Mouse (Mus musculus) effector memory CD4-positive, alpha-beta T cell, adult 7 months (primary cell): ENCODE measurements around the gene Usp17lc. TPM values are rescaled to one million over a fixed set of nuclear protein-coding genes. Genes with fewer than 3 reads are reported as not detected.

ENCODE experiments used
- polyA plus RNA-seq: library from polyadenylated mRNA; unstranded; fragments of 100-300 nt; shearing (Covaris generic); gene quantifications from one replicate; pipeline ENCODE4 v1.2.1, GENCODE M21; 2017

Usp17lc gene
- polyA plus RNA-seq: not detected

DNA sequence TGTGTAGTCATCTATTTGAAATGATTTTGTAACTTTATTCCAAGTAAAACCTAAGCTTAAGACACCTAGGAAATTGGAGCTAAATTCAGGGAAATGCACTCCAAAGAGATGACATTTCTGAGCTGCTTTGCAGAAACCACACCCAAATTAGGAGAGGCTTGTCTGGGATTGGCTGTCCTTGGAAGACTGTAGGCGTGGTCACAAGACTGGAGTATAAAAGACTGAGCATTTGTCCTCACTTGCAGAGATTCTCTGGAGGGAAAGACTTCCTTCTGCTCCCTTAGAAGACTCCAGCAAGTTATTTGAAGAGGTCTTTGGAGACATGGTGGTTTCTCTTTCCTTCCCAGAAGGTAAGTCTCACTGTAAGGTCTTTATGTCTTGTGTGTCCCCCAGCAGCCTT lies at the start of gene Usp17lc:
Gene Usp17lc, plus strand, starts transcription at position 301 of the 400 bp plus-strand sequence.

DNA sequence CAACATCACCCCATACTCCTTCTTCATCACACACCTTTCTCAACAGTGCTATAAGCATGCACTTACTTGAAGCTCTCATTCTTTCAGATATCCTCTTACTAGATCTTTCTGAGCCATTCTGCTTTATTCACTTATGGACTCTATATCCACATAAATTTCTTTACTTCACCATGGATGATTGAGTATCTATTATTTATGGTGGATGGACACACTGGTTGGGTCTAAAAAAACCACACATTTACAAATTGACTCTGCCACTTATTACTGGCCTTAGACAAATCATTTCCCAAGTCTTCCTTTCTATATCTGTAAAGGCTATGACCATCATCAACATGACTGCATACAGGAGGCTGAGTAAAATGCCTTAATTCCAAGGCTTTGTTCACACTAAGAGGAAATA lies 28.8 kb upstream of the Usp17lc start, which contains the start of gene Olfr603:
Gene Olfr603, minus strand, starts transcription at position 101 of the 400 bp plus-strand sequence.

DNA sequence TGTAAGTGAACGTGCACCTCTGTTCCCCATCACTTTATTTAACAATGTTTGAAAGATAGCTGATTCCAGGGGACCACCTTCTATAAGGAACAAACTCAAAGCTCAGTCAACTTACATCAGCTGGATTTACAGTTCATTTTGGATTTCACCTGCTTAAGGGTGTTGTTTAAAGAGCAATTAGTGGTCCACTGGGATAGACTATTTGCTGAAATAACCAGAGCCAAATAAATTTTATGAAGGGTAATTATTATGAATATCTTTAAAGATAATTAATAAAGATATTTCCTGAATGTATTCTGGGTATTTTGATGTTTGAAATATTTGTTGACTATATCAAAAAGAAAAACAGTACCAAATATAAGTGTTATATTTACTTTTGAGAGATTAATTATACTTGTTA lies 30.5 kb downstream of the Usp17lc start, which contains the start of gene Olfr605:
Gene Olfr605, minus strand, starts transcription at position 101 of the 400 bp plus-strand sequence.

DNA sequence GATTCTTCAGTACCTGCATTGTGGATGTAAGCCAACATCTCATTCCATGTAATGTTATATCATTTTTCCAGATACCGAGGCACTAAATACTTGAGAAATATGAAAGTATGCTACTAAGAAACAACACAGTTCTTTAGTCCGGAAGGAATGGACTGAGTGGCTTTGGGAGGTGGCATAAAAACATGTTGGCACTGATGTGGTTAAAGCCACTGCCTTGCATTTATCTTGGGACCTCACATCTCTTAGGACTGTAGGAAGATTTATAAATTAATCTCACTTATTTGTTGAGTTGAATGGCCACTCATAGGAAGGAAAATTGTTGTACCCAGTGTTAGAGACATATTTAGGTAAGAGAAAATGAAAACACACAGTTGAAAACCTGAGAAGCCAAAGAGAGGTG lies 33.9 kb downstream of the Usp17lc start, which contains the start of gene Olfr606:
Gene Olfr606, plus strand, starts transcription at position 301 of the 400 bp plus-strand sequence.

Other genes starting within 250 kb of the Usp17lc start
- 0.07 TPM for gene Olfr591, start 236.7 kb upstream of the Usp17lc start, polyA plus RNA-seq
- not detected for gene Olfr592, start 230.3 kb upstream of the Usp17lc start, polyA plus RNA-seq
- gene Olfr593, start 203.2 kb upstream of the Usp17lc start, polyA plus RNA-seq: not detected
- 0.27 TPM for gene Olfr594, start 198.1 kb upstream of the Usp17lc start, polyA plus RNA-seq
- not detected for gene Usp17ld, start 162.6 kb upstream of the Usp17lc start, polyA plus RNA-seq
- not detected for gene Olfr596, start 109.4 kb upstream of the Usp17lc start, polyA plus RNA-seq
- not detected for gene Olfr597, start 98.8 kb upstream of the Usp17lc start, polyA plus RNA-seq
- gene Olfr598, start 91.5 kb upstream of the Usp17lc start, polyA plus RNA-seq: not detected
- gene Olfr599, start 79.2 kb upstream of the Usp17lc start, polyA plus RNA-seq: not detected
- gene Olfr600, start 65.4 kb upstream of the Usp17lc start, polyA plus RNA-seq: not detected
- gene Olfr601, start 52.4 kb upstream of the Usp17lc start, polyA plus RNA-seq: not detected
- gene Olfr603, start 28.9 kb upstream of the Usp17lc start, polyA plus RNA-seq: not detected
- gene Olfr605, start 30.4 kb downstream of the Usp17lc start, polyA plus RNA-seq: not detected
- not detected for gene Olfr606, start 34.0 kb downstream of the Usp17lc start, polyA plus RNA-seq
- not detected for gene Olfr607, start 49.1 kb downstream of the Usp17lc start, polyA plus RNA-seq
- gene Olfr608, start 54.8 kb downstream of the Usp17lc start, polyA plus RNA-seq: not detected
- gene Olfr609, start 83.0 kb downstream of the Usp17lc start, polyA plus RNA-seq: not detected
- not detected for gene Olfr610, start 97.0 kb downstream of the Usp17lc start, polyA plus RNA-seq
- gene Olfr611, start 105.8 kb downstream of the Usp17lc start, polyA plus RNA-seq: not detected
- gene Olfr612, start 127.6 kb downstream of the Usp17lc start, polyA plus RNA-seq: not detected
- gene Olfr613, start 133.0 kb downstream of the Usp17lc start, polyA plus RNA-seq: not detected
- gene Olfr615, start 141.0 kb downstream of the Usp17lc start, polyA plus RNA-seq: 0.23 TPM
- not detected for gene Olfr616, start 154.1 kb downstream of the Usp17lc start, polyA plus RNA-seq
- gene Olfr617, start 158.0 kb downstream of the Usp17lc start, polyA plus RNA-seq: not detected
- not detected for gene Olfr618, start 175.0 kb downstream of the Usp17lc start, polyA plus RNA-seq
- not detected for gene Olfr619, start 185.5 kb downstream of the Usp17lc start, polyA plus RNA-seq
- 0.45 TPM for gene Olfr620, start 197.5 kb downstream of the Usp17lc start, polyA plus RNA-seq
- gene Olfr622, start 227.6 kb downstream of the Usp17lc start, polyA plus RNA-seq: not detected
- not detected for gene Olfr623, start 248.6 kb downstream of the Usp17lc start, polyA plus RNA-seq